Mouse (Mus musculus) brain, embryonic 18.5 days (tissue): ENCODE results near the gene Mef2b.

Experiments
- DNase-seq: peaks from one replicate; pipeline ENCODE4 v3.0.0-alpha.2; 2012; ENCODE audit warnings: low read depth, low spot score

Gene Mef2b

GRCm38 (mm10) chr8:70139026-70139857, at the start of gene Mef2b, which contains the start of the genes Rfxank and Borcs8:
Mef2b (plus strand) TSS chr8:70139711.
Rfxank (minus strand) TSS chr8:70139154.
Borcs8 (plus strand) TSS chr8:70139499.
- peak; percentile 99 for DNase-seq

GRCm38 (mm10) chr8:70092786-70093185, 46.7 kb upstream of the Mef2b start:
- DNase-seq, result no peak

GRCm38 (mm10) chr8:70099276-70099675, 40.2 kb upstream of the Mef2b start:
- no peak for DNase-seq

- no peak for DNase-seq
These were observed 39.3 kb upstream of the Mef2b start for GRCm38 (mm10) chr8:70100241-70100640.

GRCm38 (mm10) chr8:70104506-70104905, 35.0 kb upstream of the Mef2b start:
- no peak for DNase-seq

- DNase-seq, result no peak
These were observed 34.6 kb upstream of the Mef2b start for GRCm38 (mm10) chr8:70104922-70105321.

- DNase-seq, result no peak
These were observed 29.1 kb upstream of the Mef2b start for GRCm38 (mm10) chr8:70110451-70110850.

- DNase-seq, result no peak
These were observed 28.2 kb upstream of the Mef2b start for GRCm38 (mm10) chr8:70111192-70111795.

GRCm38 (mm10) chr8:70112401-70113016, 27.0 kb upstream of the Mef2b start:
- DNase-seq, result no peak

- no peak for DNase-seq
These were observed 25.0 kb upstream of the Mef2b start for GRCm38 (mm10) chr8:70114488-70114887.

GRCm38 (mm10) chr8:70114892-70115291, 24.6 kb upstream of the Mef2b start:
- DNase-seq, result no peak

- DNase-seq, result no peak
These were observed 21.9 kb upstream of the Mef2b start for GRCm38 (mm10) chr8:70117611-70118010.

GRCm38 (mm10) chr8:70118726-70119700, 20.5 kb upstream of the Mef2b start:
- peak; percentile 74 for DNase-seq

GRCm38 (mm10) chr8:70120667-70121066, 18.8 kb upstream of the Mef2b start, which contains the start of gene Ncan:
Ncan (minus strand) TSS chr8:70120873.
- peak; percentile 69 for DNase-seq

- no peak for DNase-seq
These were observed 16.6 kb upstream of the Mef2b start for GRCm38 (mm10) chr8:70122863-70123262.

- DNase-seq, result no peak
These were observed 14.5 kb upstream of the Mef2b start for GRCm38 (mm10) chr8:70124992-70125391.

GRCm38 (mm10) chr8:70128435-70128834, 11.1 kb upstream of the Mef2b start:
- DNase-seq, result no peak

- DNase-seq, result no peak
These were observed 10.1 kb upstream of the Mef2b start for GRCm38 (mm10) chr8:70129309-70129952.

GRCm38 (mm10) chr8:70130066-70130465, 9.4 kb upstream of the Mef2b start:
- DNase-seq, result no peak

- no peak for DNase-seq
These were observed 8.2 kb upstream of the Mef2b start, which contains the start of gene Nr2c2ap for GRCm38 (mm10) chr8:70131166-70131883. Nr2c2ap (plus strand) TSS chr8:70131333.
